ENCODE assay signal across 11 mouse cellular contexts in genomic region chr15:83209092-83209695, GRCm38 (mm10). TPM values are rescaled to one million over a fixed set of nuclear protein-coding genes. Genes with fewer than 3 reads are reported as not detected.
DNase-seq lines count a peak whose midpoint lies in the region; ATAC-seq lines count a peak whose summit lies in the region.
"Had no signal": no experiment of that assay in that cellular context is flagged by ENCODE, and none has a peak within 500 bp of the region (broad histone marks: within the 10 kb centered on the region; RNA-seq: fewer than 3 reads in every experiment).

No protein-coding gene starts in this region.

- no peak for ATAC-seq in heart, embryonic 14.5 days (ENCODE audit: insufficient number of reproducible peaks, insufficient read depth, low FRiP score, low read depth)
- no peak for ATAC-seq in heart, embryonic 16.5 days (replicated peaks; ENCODE audit: extremely low read depth, insufficient read depth, low FRiP score)
- ATAC-seq: CD4-positive, CD25-positive, alpha-beta regulatory T cell, adult 4 months had no signal

- H3K4me2 ChIP-seq in heart, embryonic 14.5 days (ENCODE audit: low read length) = peak overlapping the region; percentile 53
- H3K4me2 ChIP-seq in heart, embryonic 16.5 days (ENCODE audit: low read depth, low read length) = peak overlapping the region; percentile 59

- peaks cover 3% of the 10 kb centered on the region; the same call in 1 of the 2 replicates for H3K27me3 ChIP-seq in heart, embryonic 14.5 days (ENCODE audit: control insufficient read depth, insufficient read depth, low read length)
- peaks cover 3% of the 10 kb centered on the region; the same call in 1 of the 2 replicates for H3K27me3 ChIP-seq in heart, embryonic 16.5 days (ENCODE audit: control insufficient read depth, insufficient read depth, low read length)
- H3K27me3 ChIP-seq in midbrain, embryonic 10.5 days (ENCODE audit: low read depth, poor library complexity, severe bottlenecking) = peaks cover 20% of the 10 kb centered on the region

- no peak for DNase-seq in heart, postnatal 14 days
- DNase-seq in midbrain, embryonic 10.5 days (ENCODE audit: low spot score) = no peak
- DNase-seq in right cerebral cortex, postnatal 4 days = no peak
- no peak for DNase-seq in yolk sac, embryonic 10.5 days (ENCODE audit: low spot score)
- DNase-seq in testis, postnatal 10 days (ENCODE audit: low spot score) = no peak
- DNase-seq: spleen, adult 18-20 months had no signal

- H3K9ac ChIP-seq in heart, embryonic 14.5 days (ENCODE audit: low read length) = no peak overlapping the region
- H3K9ac ChIP-seq in heart, embryonic 16.5 days (ENCODE audit: low read length) = no peak overlapping the region
- H3K9ac ChIP-seq: liver, embryonic 14.5 days had no signal

- H3K4me3 ChIP-seq in heart, embryonic 14.5 days (ENCODE audit: control insufficient read depth in 1 of 2, insufficient read depth in 1 of 2, low read depth in 1 of 2, low read length in 2 of 2) = peak overlapping the region in 1 of 2 experiments; percentile 1; a peak in 1 of 4 replicates
- peak overlapping the region; percentile 26; the same call in 1 of the 2 replicates for H3K4me3 ChIP-seq in brown adipose tissue, adult 24 weeks (ENCODE audit: insufficient read depth, low read depth, low read length)
- H3K4me3 ChIP-seq in heart, embryonic 16.5 days (ENCODE audit: low read length) = no peak overlapping the region; the same call in 1 of the 2 replicates
- peak overlapping the region; percentile 35 for H3K4me3 ChIP-seq in midbrain, embryonic 10.5 days

- no peak overlapping the region for H3K27ac ChIP-seq in heart, embryonic 14.5 days (replicated peaks in 1 of 2; ENCODE audit: control insufficient read depth in 1 of 2, insufficient read depth in 1 of 2, low read depth in 2 of 2, low read length in 2 of 2)
- H3K27ac ChIP-seq in brown adipose tissue, adult 24 weeks (replicated peaks; ENCODE audit: low read depth, low read length) = no peak overlapping the region
- H3K27ac ChIP-seq in heart, embryonic 16.5 days (ENCODE audit: low read length) = no peak overlapping the region
- no peak overlapping the region for H3K27ac ChIP-seq in midbrain, embryonic 10.5 days (replicated peaks)
- H3K27ac ChIP-seq: liver, embryonic 14.5 days had no signal

- no peaks in the 10 kb centered on the region for H3K36me3 ChIP-seq in heart, embryonic 14.5 days (ENCODE audit: control insufficient read depth, insufficient read depth, low read length)
- H3K36me3 ChIP-seq in heart, embryonic 16.5 days (ENCODE audit: control insufficient read depth, insufficient read depth) = no peaks in the 10 kb centered on the region
- no peaks in the 10 kb centered on the region for H3K36me3 ChIP-seq in midbrain, embryonic 10.5 days

- peaks cover 2 to 5% of the 10 kb centered on the region in 2 experiments; a peak in 2 of 4 replicates for H3K4me1 ChIP-seq in heart, embryonic 14.5 days (ENCODE audit: control insufficient read depth in 2 of 2, insufficient read depth in 2 of 2, low read length in 2 of 2)
- H3K4me1 ChIP-seq in brown adipose tissue, adult 24 weeks (ENCODE audit: control insufficient read depth, insufficient read depth, insufficient read length, low read length) = no peaks in the 10 kb centered on the region; the same call in 1 of the 2 replicates
- H3K4me1 ChIP-seq in heart, embryonic 16.5 days (ENCODE audit: control insufficient read depth, insufficient read depth, low read length) = peaks cover 3% of the 10 kb centered on the region
- peaks cover 17% of the 10 kb centered on the region for H3K4me1 ChIP-seq in midbrain, embryonic 10.5 days

- 47% methylated on average over 4 of the region's 4 CpGs for WGBS in heart, embryonic 14.5 days
- WGBS in heart, embryonic 16.5 days = 40% methylated on average over 4 of the region's 4 CpGs
- 43% methylated on average over 4 of the region's 4 CpGs for WGBS in midbrain, embryonic 10.5 days

- H3K9me3 ChIP-seq in heart, embryonic 14.5 days (ENCODE audit: control insufficient read depth, low read length) = no peaks in the 10 kb centered on the region
- H3K9me3 ChIP-seq in heart, embryonic 16.5 days (replicated peaks; ENCODE audit: control insufficient read depth, low read length) = no peaks in the 10 kb centered on the region
- no peaks in the 10 kb centered on the region for H3K9me3 ChIP-seq in midbrain, embryonic 10.5 days (replicated peaks)

- intact Hi-C loops in heart, postnatal 14 days (cut with DNase I) = loop anchor here (5.0 kb wide), 3 partner anchors 37 to 392 kb away; partner anchors contain the start of gene Cyb5r3

RNA-seq across cellular contexts. Expression of gene Cyb5r3, which starts 36.8 kb away (rescaled TPM):
- polyA plus RNA-seq in heart, embryonic 14.5 days (2014; fragmentation: Nextera tagmentation; extraction: Ambion mirVana) = 161 and 163 TPM in 2 replicates
- 100 to 1,000 TPM in 1 of 2 experiments, 10 to 100 TPM in 1; 97.2 to 109 TPM for total RNA-seq in heart, postnatal 14 days (2021)
- polyA plus RNA-seq in brown adipose tissue, adult 24 weeks (2012; ENCODE audit: insufficient read depth, insufficient read length, missing spikeins) = 84.4 and 166 TPM in 2 replicates
- polyA plus RNA-seq in heart, embryonic 16.5 days (2015; fragmentation: Nextera tagmentation; extraction: Ambion mirVana) = 146 and 155 TPM in 2 replicates
- polyA plus RNA-seq in midbrain, embryonic 10.5 days (2016; fragmentation: Nextera tagmentation; extraction: Ambion mirVana) = 218 and 255 TPM in 2 replicates

RNA-seq across cellular contexts. Expression of gene A4galt, which starts 42.4 kb away (rescaled TPM):
- 0.43 and 0.88 TPM in 2 replicates for polyA plus RNA-seq in heart, embryonic 14.5 days (2014; fragmentation: Nextera tagmentation; extraction: Ambion mirVana)
- total RNA-seq in heart, postnatal 14 days (2021) = 1 to 10 TPM; 4.9 to 5.1 TPM
- 2.9 TPM in 2 replicates for polyA plus RNA-seq in brown adipose tissue, adult 24 weeks (2012; ENCODE audit: insufficient read depth, insufficient read length, missing spikeins)
- polyA plus RNA-seq in heart, embryonic 16.5 days (2015; fragmentation: Nextera tagmentation; extraction: Ambion mirVana) = 1.3 TPM in 2 replicates
- 0.75 and 1.7 TPM in 2 replicates for polyA plus RNA-seq in midbrain, embryonic 10.5 days (2016; fragmentation: Nextera tagmentation; extraction: Ambion mirVana)
- polyA plus RNA-seq: CD4-positive, CD25-positive, alpha-beta regulatory T cell, adult 4 months had no signal
